Mouse (Mus musculus) C2C12 (cell line): ENCODE measurements around the gene Ren1. TPM values are rescaled to one million over a fixed set of nuclear protein-coding genes. Genes with fewer than 3 reads are reported as not detected.
A peak's percentile ranks its signal among the peaks of the same experiment; 100 is the strongest.

ENCODE experiments used
- H3K27me3 ChIP-seq: one replicate; pipeline ENCODE4 v1.6.1; 2011; ENCODE audit not compliant: control insufficient read depth, insufficient read depth, insufficient read length
- H3K36me3 ChIP-seq: one replicate; pipeline ENCODE4 v1.6.1; 2011; ENCODE audit not compliant: control insufficient read depth, insufficient read depth
- H3K4me3 ChIP-seq: one replicate; pipeline ENCODE4 v1.5.1; 2011; ENCODE audit warnings: mild to moderate bottlenecking, control low read depth; ENCODE audit not compliant: poor library complexity, insufficient read depth, severe bottlenecking
- H3K79me2 ChIP-seq: one replicate; pipeline ENCODE4 v1.6.1; 2011; ENCODE audit not compliant: control insufficient read depth, insufficient read depth
- H3K79me3 ChIP-seq: one replicate; pipeline ENCODE4 v1.6.1; 2011; ENCODE audit warnings: low read depth, control low read depth
- H3ac ChIP-seq: one replicate; pipeline ENCODE3; 2011; ENCODE audit warnings: low read depth; ENCODE audit not compliant: control insufficient read depth, insufficient read length
- CEBPB ChIP-seq: IDR thresholded peaks from one replicate; pipeline ENCODE4 v1.6.1; 2011; ENCODE audit warnings: low read depth, mild to moderate bottlenecking, control low read depth, moderate library complexity
- CTCF ChIP-seq: IDR thresholded peaks from one replicate; pipeline ENCODE4 v1.5.1; 2011; ENCODE audit not compliant: control insufficient read depth, insufficient read depth, insufficient read length
- FOSL1 ChIP-seq: IDR thresholded peaks from one replicate; pipeline ENCODE4 v1.8.0; 2011; ENCODE audit warnings: mild to moderate bottlenecking, low read length; ENCODE audit not compliant: poor library complexity, insufficient read depth, severe bottlenecking
- MAX ChIP-seq: IDR thresholded peaks from one replicate; pipeline ENCODE4 v1.6.1; 2011; ENCODE audit warnings: mild to moderate bottlenecking, control low read depth
- MYOD1 ChIP-seq: IDR thresholded peaks from one replicate; pipeline ENCODE4 v1.6.1; 2011; ENCODE audit warnings: low read depth; ENCODE audit not compliant: control insufficient read depth, insufficient read length
- MYOG ChIP-seq: IDR thresholded peaks from one replicate; pipeline ENCODE4 v1.6.1; 2011; ENCODE audit not compliant: control insufficient read depth, insufficient read length; ENCODE audit errors: extremely low read depth
- USF1 ChIP-seq: IDR thresholded peaks from one replicate; pipeline ENCODE4 v1.6.1; 2011; ENCODE audit warnings: low read depth, mild to moderate bottlenecking, control low read depth, moderate library complexity
- polyA plus RNA-seq: library from polyadenylated mRNA; unstranded; fragments of >200 nt; fragmentation: generic; extraction: Trizol; gene quantifications from one replicate; pipeline ENCODE4 v1.2.1, GENCODE M21; 2012; ENCODE audit warnings: missing spikeins

The Ren1 gene
- polyA plus RNA-seq, 1 experiment: not detected

- Histone ChIP-seq H3ac (no peak overlapping the region), H3K4me3 (no peak overlapping the region), H3K36me3 (no peaks in the 10 kb centered on the region), H3K79me3 (no peaks in the 10 kb centered on the region), H3K79me2 (no peaks in the 10 kb centered on the region), H3K27me3 (peaks cover 50% of the 10 kb centered on the region)
- no peak for TF ChIP-seq USF1
- no peak for TF ChIP-seq CTCF
- TF ChIP-seq CEBPB: no peak
- no peak for TF ChIP-seq FOSL1
- no peak for TF ChIP-seq MAX
- no peak for TF ChIP-seq MYOG
These were observed 3.1 kb upstream of the Ren1 start for GRCm38 (mm10) chr1:133347226-133347625.

GRCm38 (mm10) chr1:133347693-133348520, 2.4 kb upstream of the Ren1 start:
- H3K36me3 ChIP-seq: no peaks in the 10 kb centered on the region
- H3ac ChIP-seq: no peak overlapping the region
- H3K4me3 ChIP-seq: no peak overlapping the region
- no peaks in the 10 kb centered on the region for H3K79me3 ChIP-seq
- TF ChIP-seq FOSL1: no peak
- no peak for TF ChIP-seq MAX
- no peak for TF ChIP-seq CTCF
- TF ChIP-seq MYOD1: no peak
- no peak for TF ChIP-seq CEBPB
- TF ChIP-seq USF1: no peak
- TF ChIP-seq MYOG: no peak
- no peaks in the 10 kb centered on the region for H3K79me2 ChIP-seq
- peaks cover 54% of the 10 kb centered on the region for H3K27me3 ChIP-seq

GRCm38 (mm10) chr1:133351762-133352161, 1.5 kb downstream of the Ren1 start:
- Histone ChIP-seq H3K79me2 (no peaks in the 10 kb centered on the region), H3ac (no peak overlapping the region), H3K27me3 (peaks cover 81% of the 10 kb centered on the region), H3K4me3 (no peak overlapping the region), H3K79me3 (no peaks in the 10 kb centered on the region), H3K36me3 (no peaks in the 10 kb centered on the region)
- TF ChIP-seq FOSL1 (no peak), MYOD1 (no peak), USF1 (no peak), MAX (no peak), MYOG (no peak), CTCF (no peak), CEBPB (no peak)

GRCm38 (mm10) chr1:133353371-133353809, 3.1 kb downstream of the Ren1 start:
- H3K79me2 ChIP-seq: no peaks in the 10 kb centered on the region
- no peak overlapping the region for H3K4me3 ChIP-seq
- H3K36me3 ChIP-seq: no peaks in the 10 kb centered on the region
- H3K27me3 ChIP-seq: peaks cover 86% of the 10 kb centered on the region
- H3K79me3 ChIP-seq: no peaks in the 10 kb centered on the region
- no peak overlapping the region for H3ac ChIP-seq
- TF ChIP-seq CTCF (peak; percentile 86), FOSL1 (no peak), USF1 (no peak)

- Histone ChIP-seq H3ac (no peak overlapping the region), H3K4me3 (no peak overlapping the region), H3K36me3 (no peaks in the 10 kb centered on the region), H3K79me3 (no peaks in the 10 kb centered on the region), H3K27me3 (peaks cover 89% of the 10 kb centered on the region), H3K79me2 (no peaks in the 10 kb centered on the region)
- TF ChIP-seq MYOD1 (no peak), CEBPB (no peak), MAX (no peak)
These were observed 5.2 kb downstream of the Ren1 start for GRCm38 (mm10) chr1:133355469-133355868.

- Histone ChIP-seq H3K79me2 (no peaks in the 10 kb centered on the region), H3K4me3 (no peak overlapping the region), H3K36me3 (no peaks in the 10 kb centered on the region), H3K27me3 (peaks cover 85% of the 10 kb centered on the region), H3ac (no peak overlapping the region), H3K79me3 (no peaks in the 10 kb centered on the region)
- no peak for TF ChIP-seq CEBPB
- TF ChIP-seq CTCF: no peak
- TF ChIP-seq USF1: no peak
- no peak for TF ChIP-seq FOSL1
- no peak for TF ChIP-seq MYOD1
- no peak for TF ChIP-seq MAX
- no peak for TF ChIP-seq MYOG
These were observed 5.6 kb downstream of the Ren1 start for GRCm38 (mm10) chr1:133355912-133356311.
